In genomic region chr3:118852711-118853110, GRCm38 (mm10) we compare ENCODE assay signal across 23 mouse cellular contexts.
"Had no signal": no experiment of that assay in that cellular context is flagged by ENCODE, and none has a peak within 500 bp of the region (broad histone marks: within the 10 kb centered on the region; RNA-seq: fewer than 3 reads in every experiment).

No protein-coding gene starts in this region.

- H3K36me3 ChIP-seq: heart, embryonic 10.5 days; heart, embryonic 12.5 days; hindbrain, embryonic 10.5 days; hindbrain, embryonic 12.5 days; intestine, embryonic 15.5 days; limb, embryonic 13.5 days; limb, embryonic 15.5 days; liver, embryonic 12.5 days had no signal

- ATAC-seq: hindbrain, embryonic 16.5 days; inflammation-experienced regulatory T-cells, adult 6 months; intestine, embryonic 15.5 days; intestine, postnatal 0 days; liver, embryonic 12.5 days had no signal

- H3K4me3 ChIP-seq: gastrocnemius, adult 2 months; heart, embryonic 10.5 days; heart, embryonic 12.5 days; hindbrain, embryonic 10.5 days; hindbrain, embryonic 12.5 days; intestine, embryonic 15.5 days; layer of hippocampus, adult 2 months; limb, embryonic 13.5 days; limb, embryonic 15.5 days; liver, embryonic 12.5 days had no signal

- H3K9me3 ChIP-seq: heart, embryonic 10.5 days; heart, embryonic 12.5 days; hindbrain, embryonic 10.5 days; hindbrain, embryonic 12.5 days; intestine, embryonic 15.5 days; limb, embryonic 13.5 days; limb, embryonic 15.5 days; liver, embryonic 12.5 days had no signal

- H3K27ac ChIP-seq: gastrocnemius, adult 2 months; heart, embryonic 10.5 days; hindbrain, embryonic 10.5 days; hindbrain, embryonic 12.5 days; hindbrain, embryonic 14.5 days; intestine, embryonic 15.5 days; kidney, postnatal 0 days; layer of hippocampus, adult 2 months; limb, embryonic 13.5 days; limb, embryonic 15.5 days; liver, embryonic 12.5 days; liver, embryonic 14.5 days had no signal

- H3K4me2 ChIP-seq: heart, embryonic 12.5 days; hindbrain, embryonic 12.5 days; hindbrain, embryonic 14.5 days; intestine, embryonic 15.5 days; limb, embryonic 13.5 days; limb, embryonic 15.5 days; liver, embryonic 12.5 days had no signal

- H3K4me1 ChIP-seq: heart, embryonic 10.5 days; heart, embryonic 12.5 days; intestine, embryonic 15.5 days; limb, embryonic 15.5 days; liver, embryonic 12.5 days had no signal

- DNase-seq: gastrocnemius, adult 2 months; gastrocnemius, postnatal 10 days; gastrocnemius, postnatal 25 days; heart, adult 18-20 months; heart, postnatal 10 days; heart, postnatal 4 days; left cerebral cortex, postnatal 4 days; lung, adult 18-20 months had no signal

- H3K9ac ChIP-seq: heart, embryonic 12.5 days; hindbrain, embryonic 12.5 days; hindbrain, embryonic 14.5 days; intestine, embryonic 15.5 days; limb, embryonic 13.5 days; limb, embryonic 15.5 days; liver, embryonic 12.5 days; liver, embryonic 14.5 days had no signal

- H3K27me3 ChIP-seq: heart, embryonic 12.5 days; hindbrain, embryonic 12.5 days; intestine, embryonic 15.5 days; limb, embryonic 13.5 days; limb, embryonic 15.5 days; liver, embryonic 12.5 days had no signal
